Mouse (Mus musculus): ENCODE data around the gene Rapgef2.
"Not testable (repeated sequence)": the region's sequence is repeated elsewhere in the genome, so short reads cannot be mapped to it uniquely, and the experiment has no call there.

Rapgef2 gene

DNA sequence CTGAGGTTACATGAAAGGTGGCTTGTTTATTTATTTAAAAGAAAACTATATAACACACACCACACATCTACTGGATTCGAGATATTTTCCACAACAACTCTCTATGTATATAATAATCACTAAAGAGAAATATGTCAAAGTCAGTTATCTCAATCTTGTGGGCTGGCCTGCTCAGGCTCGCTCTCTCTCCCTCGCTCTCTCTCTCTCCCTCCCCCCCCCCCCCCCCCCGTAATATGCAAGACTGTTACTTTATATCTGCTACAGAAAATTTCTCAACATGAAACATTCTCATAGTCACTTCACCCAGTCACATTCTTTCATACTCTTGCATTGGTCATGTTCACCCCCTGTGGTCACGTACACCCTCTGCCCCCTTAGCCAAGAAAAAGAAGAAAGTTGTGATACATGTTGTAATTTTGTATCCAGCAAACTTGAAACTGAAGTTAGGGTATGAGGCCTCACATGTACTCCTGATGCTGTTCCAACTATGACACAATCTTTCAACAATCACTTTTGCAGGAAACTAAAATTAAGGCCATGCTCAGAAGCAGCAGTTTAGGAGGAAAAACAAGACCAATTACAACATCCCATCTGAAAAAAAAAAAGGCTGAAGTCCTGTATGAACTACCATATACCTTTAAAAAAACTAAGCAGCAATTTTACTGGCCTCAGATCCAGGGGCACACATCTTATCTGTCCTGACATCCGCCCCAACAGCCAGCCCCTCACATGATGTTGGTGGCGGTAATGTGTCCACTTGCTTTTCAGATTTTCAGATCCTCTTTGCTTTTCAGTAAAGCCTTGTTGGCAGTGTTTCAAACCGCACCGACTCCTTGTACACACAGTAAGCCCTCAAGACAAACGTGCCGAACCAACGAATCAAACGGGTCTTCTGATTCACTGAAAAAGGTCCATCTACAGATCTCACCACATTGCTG is 52.6 kb downstream of the Rapgef2 start:
- no peak for DNase-seq (ENCODE audit: low spot score in 2 of 2)

DNA sequence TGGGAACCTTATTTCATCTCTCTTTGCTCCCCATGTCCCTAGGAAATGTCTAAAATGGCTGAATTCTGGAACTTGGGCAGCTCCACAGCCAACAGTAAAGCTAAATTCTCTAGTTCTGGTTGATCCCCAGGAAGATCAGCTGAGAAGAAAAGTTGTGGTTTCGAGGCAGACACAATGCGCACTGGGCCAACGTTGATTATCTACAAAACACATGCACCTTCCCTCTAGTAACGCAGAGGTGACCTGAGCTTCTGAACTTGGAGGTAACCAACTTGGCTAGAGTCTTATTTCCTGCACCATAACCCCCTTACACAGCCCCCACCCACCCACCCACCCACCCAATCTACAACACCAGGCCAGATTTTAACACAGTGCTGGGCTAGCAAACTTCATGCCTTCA is 55.6 kb downstream of the Rapgef2 start:
- DNase-seq (ENCODE audit: low spot score in 2 of 2), result no peak

DNA sequence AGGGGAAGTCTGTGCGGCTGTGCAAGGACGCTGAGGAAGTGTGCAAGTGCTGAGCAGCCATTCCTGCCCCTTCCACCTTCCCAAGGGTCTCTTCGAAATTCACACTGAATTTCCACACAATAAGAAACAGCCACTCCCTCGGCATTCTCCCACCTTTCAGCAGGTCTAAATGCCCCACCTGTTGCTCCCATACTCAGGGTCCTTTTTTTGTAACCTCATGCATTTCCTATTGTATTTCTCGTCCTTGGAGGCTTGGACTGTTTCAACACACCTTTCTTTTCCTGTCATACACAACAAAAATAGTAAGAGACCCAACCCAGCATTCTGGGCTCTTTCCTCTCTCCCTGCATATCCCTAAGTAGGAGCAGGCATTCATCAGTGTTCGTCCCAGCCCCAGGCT is 56.8 kb downstream of the Rapgef2 start:
- no peak for DNase-seq (ENCODE audit: low spot score in 2 of 2)

DNA sequence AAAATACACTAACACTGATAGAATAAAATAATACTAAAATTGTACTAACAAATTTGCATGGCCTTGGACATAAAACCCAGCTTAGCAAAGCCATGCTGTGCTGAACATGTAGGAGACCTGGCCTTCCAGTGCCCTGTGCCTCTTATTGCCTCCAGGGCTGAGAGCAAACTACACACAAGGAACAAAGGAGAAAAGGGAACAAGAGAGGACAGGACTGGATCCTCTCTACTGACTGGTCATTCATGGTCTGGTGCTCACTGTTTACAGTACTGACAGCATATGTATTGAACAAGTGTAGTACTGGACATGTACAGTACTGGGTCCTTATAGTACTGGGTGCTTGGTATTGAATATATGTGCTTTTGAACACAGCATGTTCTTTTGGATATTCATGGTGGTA is 58.0 kb downstream of the Rapgef2 start:
- no peak for DNase-seq (ENCODE audit: low spot score in 2 of 2)

DNA sequence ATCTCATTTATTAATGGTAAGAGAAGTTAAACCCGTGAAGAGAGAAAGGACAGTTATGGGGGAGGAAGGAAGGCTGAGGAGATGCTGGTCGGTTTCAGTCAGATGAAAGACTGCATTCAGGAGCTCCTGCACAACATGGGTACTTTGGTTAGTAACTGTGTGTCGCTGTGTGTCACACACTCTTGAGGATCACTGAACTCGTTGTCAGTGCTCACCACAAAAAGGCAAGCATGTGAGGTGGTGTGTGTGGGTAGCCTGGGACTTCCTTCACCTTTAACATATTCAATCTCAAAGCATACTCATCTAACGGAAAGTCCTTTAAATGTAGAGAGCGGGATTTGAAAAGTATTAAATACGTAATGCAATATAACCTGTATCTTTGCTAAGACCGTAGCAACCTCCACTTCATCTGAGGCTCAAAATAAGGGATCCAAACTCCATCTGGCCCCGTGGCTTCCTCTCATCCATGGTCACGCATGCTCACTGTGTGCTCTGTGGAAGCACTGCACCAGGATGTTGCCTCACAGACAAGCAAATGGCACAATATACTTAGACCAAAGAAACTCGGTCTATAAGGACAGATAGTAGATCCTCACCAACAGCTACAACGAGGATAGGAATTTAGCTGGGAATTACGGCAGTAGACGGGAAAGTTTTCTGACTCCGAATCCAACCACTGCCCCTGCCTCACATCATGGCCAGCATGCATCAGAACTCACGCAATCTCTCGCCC is 58.8 kb downstream of the Rapgef2 start:
- DNase-seq (ENCODE audit: low spot score in 2 of 2), result no peak

DNA sequence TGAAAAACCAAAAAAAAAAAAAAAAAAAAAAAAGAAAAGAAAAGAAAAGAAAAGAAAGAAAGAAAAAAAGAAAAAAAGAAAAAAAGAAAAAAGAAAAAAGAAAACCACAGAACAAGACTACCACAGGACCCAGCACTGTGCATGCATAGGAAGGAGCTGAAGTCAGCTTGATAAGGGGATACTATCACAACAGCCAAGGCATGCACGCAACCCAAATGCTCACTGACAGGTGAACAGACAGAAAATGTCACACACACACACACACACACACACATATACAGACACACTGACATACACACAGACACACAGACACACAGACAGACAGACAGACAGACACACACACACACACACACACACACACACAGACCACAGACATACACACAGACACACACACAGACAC is 59.5 kb downstream of the Rapgef2 start:
- not testable (repeated sequence) for DNase-seq (ENCODE audit: low spot score in 2 of 2)

DNA sequence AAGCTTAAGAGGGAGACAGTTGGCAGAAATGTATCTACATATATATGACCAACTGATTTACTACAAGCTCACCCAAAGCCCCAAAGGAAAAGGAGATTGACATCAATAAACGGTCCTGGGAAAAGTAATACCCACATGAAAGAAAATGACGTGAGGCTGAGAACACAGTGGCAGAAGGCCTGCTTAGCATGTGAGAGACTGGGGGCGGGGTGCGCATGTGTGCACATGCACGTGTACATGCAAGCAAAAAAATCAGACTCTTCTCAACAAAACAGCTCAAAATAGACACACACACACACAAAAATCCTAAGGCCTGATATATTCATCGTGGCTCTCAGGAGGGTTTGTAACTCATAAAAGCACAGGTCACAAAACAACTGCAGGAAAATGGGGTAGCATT is 60.4 kb downstream of the Rapgef2 start:
- no peak for DNase-seq (ENCODE audit: low spot score in 2 of 2)

DNA sequence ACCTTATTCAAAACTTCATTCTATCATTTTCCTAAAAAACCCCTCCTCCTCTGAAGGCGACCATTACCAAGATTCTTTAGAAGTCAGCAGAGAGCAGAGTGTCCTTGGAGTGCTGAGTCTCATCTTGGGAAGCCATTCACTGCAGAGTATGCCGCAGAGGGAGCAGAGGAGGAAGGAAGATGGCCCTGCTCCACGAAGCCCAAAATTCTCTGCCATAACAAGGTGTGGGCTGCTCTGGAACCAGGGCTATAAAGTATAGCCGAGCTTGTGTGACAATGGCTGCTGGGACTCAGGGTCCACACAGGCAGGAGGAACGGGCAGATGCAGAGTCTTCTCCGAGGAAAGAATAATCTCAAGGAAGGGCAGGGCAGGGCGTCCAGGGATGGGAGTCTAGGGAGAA is 62.0 kb downstream of the Rapgef2 start:
- DNase-seq (ENCODE audit: low spot score in 2 of 2), result no peak

DNA sequence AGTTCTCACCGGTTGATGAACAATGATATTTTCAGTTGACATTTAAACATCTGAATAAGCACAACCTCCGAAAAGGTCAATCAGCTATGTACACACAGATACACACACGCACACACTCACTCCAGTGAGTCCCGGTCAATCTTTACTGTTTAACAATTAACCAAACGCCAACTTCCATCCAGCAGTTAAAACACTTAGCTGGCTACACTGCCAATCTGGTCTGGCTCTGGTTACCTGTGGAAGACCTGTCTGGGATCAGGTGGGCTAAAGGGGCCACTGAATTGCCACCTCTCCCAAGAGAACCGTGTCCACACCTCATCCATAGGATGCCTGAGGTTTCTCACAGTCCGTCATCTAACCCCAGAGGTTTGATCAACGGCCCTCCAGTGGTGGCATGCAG is 63.0 kb downstream of the Rapgef2 start:
- DNase-seq (ENCODE audit: low spot score in 2 of 2), result no peak

DNA sequence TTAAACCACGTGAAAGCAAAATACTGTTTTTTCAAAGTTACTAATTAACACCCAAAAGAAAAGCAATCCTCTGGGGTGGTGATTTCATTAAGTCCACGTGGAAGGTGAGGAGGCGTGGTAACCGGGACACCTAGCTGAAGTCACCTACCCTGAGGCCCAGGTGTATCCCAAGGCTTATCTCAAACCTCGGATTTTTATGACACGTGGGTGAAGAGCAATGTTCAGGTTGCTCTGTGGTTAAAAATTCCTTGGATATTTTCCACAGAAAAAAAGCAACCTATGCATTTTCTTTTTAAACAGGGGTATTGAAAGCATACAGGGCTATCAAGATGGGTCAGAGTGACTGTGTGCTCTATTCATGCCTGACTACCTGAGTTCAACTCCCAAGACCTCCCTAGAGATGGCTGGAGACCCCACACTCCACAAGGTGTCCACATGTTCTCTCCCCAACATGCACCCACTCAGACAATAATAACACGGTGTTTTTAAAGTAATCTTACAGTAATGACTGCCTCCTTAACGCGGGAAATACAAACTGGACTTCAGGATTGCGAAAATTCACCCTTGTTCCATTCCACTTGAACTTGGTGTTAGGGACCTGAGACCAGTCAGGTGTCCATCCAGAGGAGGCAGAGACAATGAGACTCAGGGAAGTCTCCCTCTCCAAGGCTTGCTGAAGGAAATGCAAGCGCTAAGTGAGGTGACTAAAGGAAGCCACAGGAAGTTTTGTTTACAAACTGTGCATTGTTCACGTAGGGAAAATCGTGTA is 63.9 kb downstream of the Rapgef2 start:
- no peak for DNase-seq (ENCODE audit: low spot score in 2 of 2)

DNA sequence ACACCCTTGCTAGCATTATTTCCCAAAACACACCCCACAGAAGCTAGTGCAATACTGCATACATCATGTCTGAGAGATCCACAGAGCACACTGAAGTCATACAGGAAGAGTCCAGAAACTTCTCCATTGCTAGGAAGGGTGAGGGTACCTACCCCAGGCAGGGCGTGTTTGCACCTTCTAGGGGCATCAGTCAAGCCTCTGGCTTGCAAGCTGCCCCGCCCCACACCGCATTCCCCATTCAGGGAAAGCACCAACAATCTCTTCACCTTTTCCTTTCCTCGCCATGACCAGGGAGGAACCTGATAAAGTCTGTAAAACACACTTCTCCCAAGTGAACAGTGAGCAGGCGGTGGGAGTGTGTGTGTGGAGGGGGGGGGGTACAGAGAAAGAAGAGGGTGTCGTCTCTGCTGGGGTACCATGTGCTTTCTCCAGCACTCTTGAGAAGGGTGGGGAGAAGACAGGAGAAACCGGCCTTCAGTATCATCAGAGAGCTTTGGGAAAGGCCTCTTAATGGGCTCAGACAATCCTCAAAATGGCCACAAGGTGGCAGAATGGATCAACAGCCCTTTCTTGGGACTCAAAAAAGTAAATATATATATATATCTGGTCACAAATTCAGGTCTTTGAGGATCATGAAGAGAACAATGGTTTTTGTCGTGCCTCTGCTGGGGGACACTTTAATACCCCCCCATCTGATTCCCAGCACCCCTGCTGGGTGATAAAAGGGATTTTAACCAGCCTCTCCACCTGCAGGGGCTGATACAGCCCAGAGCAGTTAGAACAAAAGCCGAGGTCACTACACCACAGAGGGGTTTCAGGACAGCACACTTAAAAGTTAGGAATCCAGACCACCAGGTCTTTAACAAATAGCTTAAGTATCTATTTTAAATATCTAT is 64.8 kb downstream of the Rapgef2 start:
- peak; percentile 52 to 62 for DNase-seq (ENCODE audit: low spot score in 2 of 2)

DNA sequence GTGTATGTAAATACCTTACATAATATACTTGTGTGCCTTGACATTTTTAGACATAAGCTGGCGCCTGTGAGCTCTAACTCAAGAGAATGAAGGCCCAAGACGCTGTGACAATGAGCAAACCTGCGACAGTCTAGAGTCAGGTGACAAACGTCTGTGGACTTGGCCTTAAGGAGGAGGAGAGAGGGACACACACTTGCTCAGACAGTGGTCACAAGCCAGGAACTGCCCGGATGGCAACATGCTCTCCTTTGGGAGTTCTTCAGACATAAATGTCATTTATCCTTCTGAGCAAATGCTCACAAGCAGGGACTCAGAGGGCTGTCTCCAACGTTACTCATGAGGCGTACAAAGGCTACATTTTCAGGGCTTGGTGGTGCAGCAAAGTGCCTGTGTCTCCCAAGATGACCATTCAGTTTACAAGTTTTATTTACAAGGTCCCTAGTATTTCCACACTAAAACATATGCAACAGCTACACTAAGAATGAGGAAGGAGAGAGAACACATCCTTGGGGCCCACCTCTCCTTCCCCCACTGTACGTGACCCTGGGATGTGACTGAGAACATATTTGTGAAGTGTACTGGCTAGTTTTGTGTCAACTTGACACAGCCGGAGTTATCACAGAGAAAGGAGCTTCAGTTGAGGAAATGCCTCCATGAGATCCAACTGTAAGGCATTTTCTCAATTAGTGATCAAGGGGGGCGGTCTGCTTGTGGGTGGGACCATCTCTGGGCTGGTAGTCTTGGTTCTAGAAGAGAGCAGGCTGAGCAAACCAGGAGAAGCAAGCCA is 67.0 kb downstream of the Rapgef2 start:
- DNase-seq (ENCODE audit: low spot score in 2 of 2), result no peak

DNA sequence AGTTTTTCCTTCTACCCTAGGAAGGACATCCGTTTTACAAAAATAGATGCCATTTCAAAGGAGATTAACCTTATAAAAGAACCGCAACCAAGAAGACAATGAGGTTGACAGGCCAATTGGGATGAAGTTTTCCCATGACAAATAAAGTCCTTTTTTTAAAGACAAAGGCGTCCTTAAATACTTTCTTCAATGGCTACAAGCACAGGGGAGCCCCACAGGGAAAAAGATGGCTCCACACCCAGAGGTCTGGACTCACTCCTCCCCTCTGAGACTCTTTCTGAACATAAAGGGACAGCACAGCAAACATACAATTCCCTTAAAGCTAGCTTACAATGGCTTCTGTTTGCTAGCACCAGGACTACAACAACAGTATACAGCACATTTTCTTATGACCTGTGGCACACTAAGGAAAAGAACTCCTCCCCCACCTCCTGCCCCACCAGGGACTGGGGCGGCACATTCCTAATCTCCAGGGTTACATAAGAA is 67.7 kb downstream of the Rapgef2 start:
- no peak for DNase-seq (ENCODE audit: low spot score in 2 of 2)

DNA sequence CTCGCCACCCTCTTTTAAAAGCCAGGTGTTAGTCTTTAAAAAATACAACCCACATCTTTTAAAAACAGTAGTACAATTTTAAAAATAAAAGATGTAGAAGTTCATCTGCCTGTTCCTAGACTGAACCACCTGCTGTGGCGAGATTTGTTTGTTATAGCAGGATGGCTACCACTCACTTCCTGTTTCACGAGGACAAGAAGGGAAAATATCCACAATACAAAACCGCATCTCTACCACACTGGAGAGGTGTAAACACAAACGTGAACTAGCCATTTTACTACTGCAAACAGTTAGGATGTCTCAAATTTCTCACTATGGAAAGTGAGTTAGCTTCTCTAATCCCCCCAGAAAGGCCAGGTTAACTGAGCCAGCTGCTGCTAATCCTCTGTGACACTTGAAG is 76.1 kb downstream of the Rapgef2 start:
- no peak for DNase-seq (ENCODE audit: low spot score in 2 of 2)

DNA sequence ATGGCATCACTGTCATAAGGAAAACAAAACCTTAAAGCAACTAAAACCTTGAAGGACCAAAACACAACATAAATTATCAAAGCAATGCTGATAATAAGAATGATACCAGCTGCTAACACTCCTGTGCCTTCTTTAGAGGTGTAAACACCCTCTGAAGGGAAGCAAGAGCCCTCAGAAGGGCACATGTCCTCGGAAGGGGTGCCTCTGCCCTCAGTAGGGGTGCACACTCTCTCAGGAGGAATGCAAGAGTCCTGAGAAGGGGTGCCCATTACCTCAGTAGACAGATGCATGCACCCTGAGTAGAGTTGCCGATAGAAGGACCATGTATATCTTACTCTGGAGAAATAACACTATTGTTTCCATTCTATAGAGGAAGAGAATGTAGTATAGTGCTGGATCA is 79.1 kb downstream of the Rapgef2 start:
- DNase-seq (ENCODE audit: low spot score in 2 of 2), result no peak

DNA sequence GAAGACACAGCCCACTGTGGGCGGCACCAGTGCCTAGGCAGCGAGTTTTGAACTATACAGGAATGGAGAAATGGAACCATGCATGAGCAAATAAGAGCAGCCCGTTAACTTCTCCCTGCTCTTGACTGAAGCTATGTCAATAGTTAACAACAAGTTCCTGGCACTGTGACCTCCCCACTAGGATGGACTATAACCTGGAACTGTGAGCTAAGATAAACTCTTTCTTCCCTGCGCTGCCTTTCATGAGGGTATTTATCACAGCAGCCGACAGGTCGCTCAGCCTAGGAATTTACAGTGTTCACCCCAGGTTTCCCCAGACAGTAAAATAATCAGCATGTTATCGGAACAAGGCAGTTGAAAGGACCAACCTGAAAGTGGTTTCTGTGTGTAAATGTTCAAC is 79.8 kb downstream of the Rapgef2 start:
- DNase-seq (ENCODE audit: low spot score in 2 of 2), result no peak

DNA sequence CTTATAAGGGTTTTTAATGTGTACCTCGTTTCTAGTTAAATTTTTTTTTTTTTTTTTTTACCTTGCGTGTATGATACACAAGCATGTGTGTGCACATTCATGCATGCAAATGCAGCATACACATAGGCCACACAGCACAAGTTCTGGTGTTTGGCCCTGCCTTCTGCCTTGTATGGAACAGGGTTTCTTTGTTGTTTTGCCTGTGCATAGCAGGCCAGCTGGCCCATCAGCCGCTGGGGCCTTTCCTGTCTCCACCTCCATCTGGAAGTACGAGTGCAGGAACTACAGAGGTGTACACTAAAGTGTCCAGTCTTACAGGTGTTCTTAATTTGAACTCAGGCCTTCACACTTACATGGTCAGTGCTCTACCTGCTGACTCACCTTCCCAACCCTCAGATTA is 80.3 kb downstream of the Rapgef2 start:
- DNase-seq (ENCODE audit: low spot score in 2 of 2), result no peak

DNA sequence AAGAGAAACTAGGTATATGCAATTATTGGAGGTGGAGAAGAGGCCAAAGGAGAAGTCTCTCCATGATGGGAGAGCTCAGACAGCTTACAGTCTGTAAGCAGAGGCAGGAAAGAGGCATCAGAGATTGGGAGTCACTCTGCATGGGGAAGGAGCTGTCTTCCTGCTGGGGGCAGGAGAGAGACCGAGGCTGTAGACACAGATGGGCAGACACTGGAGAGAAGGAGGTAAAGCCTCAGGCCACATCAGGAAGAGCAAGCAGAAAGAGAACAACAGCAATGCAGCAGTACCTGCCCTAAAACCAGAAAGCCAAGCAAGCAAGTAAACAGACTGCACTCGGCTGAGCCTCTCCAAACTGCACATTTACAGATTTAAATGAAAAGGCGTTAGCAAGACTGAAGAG is 81.2 kb downstream of the Rapgef2 start:
- no peak for DNase-seq (ENCODE audit: low spot score in 2 of 2)

DNA sequence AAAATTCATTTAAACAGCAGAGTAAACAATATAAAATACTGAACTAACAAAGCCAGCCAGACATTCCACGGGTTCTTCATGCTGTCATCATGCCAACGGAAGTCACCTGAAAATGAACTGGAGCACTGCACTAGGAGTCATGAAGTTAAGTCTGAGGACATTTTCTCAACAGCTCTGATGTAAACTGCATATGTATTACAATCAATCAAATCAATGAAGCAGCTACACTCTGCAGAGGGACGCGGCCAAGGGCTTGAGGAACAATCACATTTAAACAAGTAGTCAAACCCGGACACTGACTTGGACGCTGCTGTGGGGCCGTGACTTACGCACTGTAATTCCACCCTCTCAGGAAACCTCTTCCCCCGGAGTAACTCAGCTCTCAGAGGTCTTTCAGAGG is 82.1 kb downstream of the Rapgef2 start:
- no peak for DNase-seq (ENCODE audit: low spot score in 2 of 2)

DNA sequence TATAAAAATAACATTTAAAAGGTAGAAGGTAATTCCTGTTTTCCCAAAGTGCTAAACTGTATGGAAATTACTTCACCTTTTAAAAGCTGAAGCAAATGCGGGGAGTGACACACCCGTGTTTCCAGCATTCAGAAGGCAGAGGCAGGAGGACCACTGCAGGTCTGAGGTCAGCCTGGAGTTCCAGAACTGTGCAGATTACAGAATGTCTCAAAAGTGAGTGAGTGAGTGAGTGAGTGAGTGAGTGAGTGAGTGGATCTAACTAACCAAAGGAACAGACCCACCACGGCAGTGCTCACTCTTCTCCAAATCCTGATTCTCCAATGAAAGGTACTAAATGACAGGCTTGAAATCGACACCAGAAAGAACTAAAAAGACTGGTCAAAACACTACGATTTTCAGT is 82.5 kb downstream of the Rapgef2 start:
- DNase-seq (ENCODE audit: low spot score in 2 of 2), result no peak
